Mouse (Mus musculus): Measurements from ENCODE around the gene Scnn1a.

The Scnn1a gene

GRCm38 (mm10) chr6:125312171-125312570 is 8.3 kb upstream of the Scnn1a start:
- DNase-seq: no peak

- DNase-seq: no peak
Observed at GRCm38 (mm10) chr6:125312581-125313355, 7.7 kb upstream of the Scnn1a start.

- peak; percentile 83 for DNase-seq
Observed at GRCm38 (mm10) chr6:125313546-125314230, 6.8 kb upstream of the Scnn1a start, which contains the start of gene Ltbr. Gene Ltbr (minus strand): TSS chr6:125313885.

GRCm38 (mm10) chr6:125314231-125314563 is 6.3 kb upstream of the Scnn1a start:
- DNase-seq: no peak

GRCm38 (mm10) chr6:125314746-125315145 is 5.7 kb upstream of the Scnn1a start:
- DNase-seq: no peak

GRCm38 (mm10) chr6:125317077-125317476 is 3.4 kb upstream of the Scnn1a start:
- peak; percentile 69 for DNase-seq

- DNase-seq: no peak
Observed at GRCm38 (mm10) chr6:125318981-125319918, 1.2 kb upstream of the Scnn1a start.

GRCm38 (mm10) chr6:125319919-125320296 is 551 bp upstream of the Scnn1a start:
- DNase-seq: no peak

- no peak for DNase-seq
Observed at GRCm38 (mm10) chr6:125321114-125321855, 826 bp downstream of the Scnn1a start.

- DNase-seq: no peak
Observed at GRCm38 (mm10) chr6:125322794-125323193, 2.3 kb downstream of the Scnn1a start.

GRCm38 (mm10) chr6:125323547-125323946 is 3.1 kb downstream of the Scnn1a start:
- no peak for DNase-seq

- no peak for DNase-seq
Observed at GRCm38 (mm10) chr6:125325337-125325736, 4.9 kb downstream of the Scnn1a start.

GRCm38 (mm10) chr6:125328243-125328642 is 7.8 kb downstream of the Scnn1a start:
- no peak for DNase-seq

- peak; percentile 93 for DNase-seq
Observed at GRCm38 (mm10) chr6:125330626-125331326, 10.3 kb downstream of the Scnn1a start.

- no peak for DNase-seq
Observed at GRCm38 (mm10) chr6:125333112-125333899, 12.8 kb downstream of the Scnn1a start.

GRCm38 (mm10) chr6:125334356-125334755 is 13.9 kb downstream of the Scnn1a start:
- no peak for DNase-seq

GRCm38 (mm10) chr6:125338791-125339660 is 18.6 kb downstream of the Scnn1a start:
- DNase-seq: no peak

GRCm38 (mm10) chr6:125340244-125340643 is 19.8 kb downstream of the Scnn1a start:
- DNase-seq: no peak

GRCm38 (mm10) chr6:125342198-125342597 is 21.7 kb downstream of the Scnn1a start:
- DNase-seq: no peak

- no peak for DNase-seq
Observed at GRCm38 (mm10) chr6:125344084-125344483, 23.6 kb downstream of the Scnn1a start.

All from retina, postnatal 1 day (tissue).